Mouse (Mus musculus) embryonic facial prominence, embryonic 11.5 days (tissue): ENCODE data around the gene Gm8020. TPM values are rescaled to one million over a fixed set of nuclear protein-coding genes. Genes with fewer than 3 reads are reported as not detected.
A peak's percentile ranks its signal among the peaks of the same experiment; 100 is the strongest.
"Not testable (repeated sequence)": the region's sequence is repeated elsewhere in the genome, so short reads cannot be mapped to it uniquely, and the experiment has no call there.

ENCODE experiments used
- ATAC-seq: fragments of 200-750 bp; cut with Nextera tagmentation; replicated peaks from 2 replicates; pipeline ENCODE4 v1.8.0; 2017; ENCODE audit warnings: low read depth; ENCODE audit not compliant: insufficient number of reproducible peaks, low FRiP score, low TSS enrichment
- DNase-seq: peaks from one replicate; pipeline ENCODE4 v3.0.0-alpha.2; 2015; ENCODE audit warnings: low spot score
- H3K27ac ChIP-seq: fragments of 300-500 bp; sonication (generic); replicated peaks from 2 replicates; pipeline ENCODE4 v1.5.1; 2014; ENCODE audit warnings: mild to moderate bottlenecking, low read depth, low read length, control low read depth
- H3K27me3 ChIP-seq: fragments of 300-500 bp; sonication (generic); 2 replicates; pipeline ENCODE4 v1.6.1; 2014; ENCODE audit warnings: mild to moderate bottlenecking, low read length, moderate library complexity, mixed read lengths; ENCODE audit not compliant: control insufficient read depth, insufficient read depth
- H3K36me3 ChIP-seq: fragments of 300-500 bp; sonication (generic); replicated peaks from 2 replicates; pipeline ENCODE4 v1.6.1; 2014; ENCODE audit warnings: low read depth, mild to moderate bottlenecking, low read length, moderate library complexity, mixed read lengths; ENCODE audit not compliant: control insufficient read depth, insufficient read depth
- H3K4me1 ChIP-seq: fragments of 300-500 bp; sonication (generic); 2 replicates; pipeline ENCODE4 v1.6.1; 2014; ENCODE audit warnings: low read length, mixed read lengths; ENCODE audit not compliant: control insufficient read depth, insufficient read depth
- H3K4me2 ChIP-seq: fragments of 300-500 bp; sonication (generic); 2 replicates; pipeline ENCODE4 v1.6.1; 2014; ENCODE audit warnings: low read depth, mild to moderate bottlenecking, control low read depth, low read length, moderate library complexity
- H3K4me3 ChIP-seq: fragments of 300-500 bp; sonication (generic); 2 replicates; pipeline ENCODE4 v1.5.1; 2014; ENCODE audit warnings: low read depth, low read length, control low read depth
- H3K9ac ChIP-seq: fragments of 300-500 bp; sonication (generic); replicated peaks from 2 replicates; pipeline ENCODE4 v1.6.1; 2014; ENCODE audit warnings: mild to moderate bottlenecking, control low read depth, low read length
- H3K9me3 ChIP-seq: fragments of 300-500 bp; sonication (generic); replicated peaks from 2 replicates; pipeline ENCODE4 v1.6.1; 2016; ENCODE audit warnings: mild to moderate bottlenecking, low read length, inconsistent platforms, mixed read lengths; ENCODE audit not compliant: control insufficient read depth
- WGBS: fragments of 180-500 bp; shearing (Covaris S2); extraction: QIAGEN DNeasy Blood & Tissue Kit; methylation state at CpG from one replicate; pipeline ENCODE4 v1.1.7; 2014; 5-methylcytosine and 5-hydroxymethylcytosine counted together
- polyA plus RNA-seq: library from polyadenylated mRNA; unstranded; fragments of >200 nt; fragmentation: Nextera tagmentation; extraction: Ambion mirVana; gene quantifications from 2 replicates; pipeline ENCODE4 v1.2.1, GENCODE M21; 2014

Gm8020 gene
- polyA plus RNA-seq: not detected in 2 replicates

DNA sequence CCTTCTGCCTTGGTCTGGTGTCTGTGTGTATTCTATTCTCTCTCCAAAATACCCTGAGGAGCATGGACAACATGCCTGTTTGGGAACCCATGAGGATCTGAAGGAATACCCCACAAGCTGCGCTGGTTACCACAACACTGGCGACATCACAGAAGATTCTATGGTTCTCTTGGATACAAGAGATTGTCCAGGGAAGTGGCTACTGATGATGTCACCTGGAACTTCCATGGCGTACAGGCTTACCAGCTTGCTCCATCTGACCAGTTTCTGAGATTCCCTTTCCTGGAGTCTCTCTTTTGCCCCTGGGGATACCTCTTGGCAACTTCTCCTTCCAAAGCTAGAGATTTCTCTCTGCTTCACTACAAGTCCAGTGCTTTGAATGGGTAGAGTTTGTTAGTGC, at the start of gene Gm8020:
TSS of gene Gm8020 (minus strand) at position 101 of the 400 bp plus-strand sequence.
- WGBS: 100% methylated on average over 1 of the region's 3 CpGs
- H3K27me3 ChIP-seq, H3K4me1 ChIP-seq, H3K36me3 ChIP-seq, H3K4me2 ChIP-seq, ATAC-seq, H3K9ac ChIP-seq, H3K9me3 ChIP-seq, H3K27ac ChIP-seq, H3K4me3 ChIP-seq, DNase-seq: not testable (repeated sequence)

DNA sequence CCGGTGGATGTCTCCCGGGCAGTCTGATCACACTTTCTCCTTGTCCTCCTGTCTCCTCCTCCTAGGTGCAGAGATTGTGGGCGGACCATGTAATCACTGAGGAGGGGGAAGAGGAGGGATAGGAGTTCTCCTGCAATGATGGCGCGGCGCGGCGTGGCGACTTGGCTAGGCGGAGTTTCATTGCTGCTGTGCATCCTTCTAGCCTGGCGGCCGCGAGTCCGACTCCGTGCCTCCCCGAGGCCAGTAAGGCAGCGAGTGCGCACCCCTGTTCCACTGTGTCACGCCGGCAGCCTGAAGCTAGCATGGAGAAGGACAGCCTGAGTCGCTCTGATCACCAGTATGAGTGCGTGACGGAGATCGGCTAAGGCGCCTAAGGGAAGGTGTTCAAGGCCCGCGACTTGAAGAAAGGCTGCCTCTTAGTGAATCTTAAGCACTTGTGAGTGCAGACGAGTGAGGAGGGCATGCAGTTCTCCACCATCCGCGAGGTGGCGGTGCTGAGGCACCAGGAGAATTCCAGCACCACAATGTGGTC, 41.1 kb upstream of the Gm8020 start:
- WGBS: 13% methylated on average over 25 of the region's 31 CpGs
- not testable (repeated sequence) for H3K4me3 ChIP-seq, H3K4me1 ChIP-seq, H3K27me3 ChIP-seq, H3K27ac ChIP-seq, H3K4me2 ChIP-seq, DNase-seq, H3K9me3 ChIP-seq, H3K9ac ChIP-seq, H3K36me3 ChIP-seq
- peak; percentile 56 for ATAC-seq

DNA sequence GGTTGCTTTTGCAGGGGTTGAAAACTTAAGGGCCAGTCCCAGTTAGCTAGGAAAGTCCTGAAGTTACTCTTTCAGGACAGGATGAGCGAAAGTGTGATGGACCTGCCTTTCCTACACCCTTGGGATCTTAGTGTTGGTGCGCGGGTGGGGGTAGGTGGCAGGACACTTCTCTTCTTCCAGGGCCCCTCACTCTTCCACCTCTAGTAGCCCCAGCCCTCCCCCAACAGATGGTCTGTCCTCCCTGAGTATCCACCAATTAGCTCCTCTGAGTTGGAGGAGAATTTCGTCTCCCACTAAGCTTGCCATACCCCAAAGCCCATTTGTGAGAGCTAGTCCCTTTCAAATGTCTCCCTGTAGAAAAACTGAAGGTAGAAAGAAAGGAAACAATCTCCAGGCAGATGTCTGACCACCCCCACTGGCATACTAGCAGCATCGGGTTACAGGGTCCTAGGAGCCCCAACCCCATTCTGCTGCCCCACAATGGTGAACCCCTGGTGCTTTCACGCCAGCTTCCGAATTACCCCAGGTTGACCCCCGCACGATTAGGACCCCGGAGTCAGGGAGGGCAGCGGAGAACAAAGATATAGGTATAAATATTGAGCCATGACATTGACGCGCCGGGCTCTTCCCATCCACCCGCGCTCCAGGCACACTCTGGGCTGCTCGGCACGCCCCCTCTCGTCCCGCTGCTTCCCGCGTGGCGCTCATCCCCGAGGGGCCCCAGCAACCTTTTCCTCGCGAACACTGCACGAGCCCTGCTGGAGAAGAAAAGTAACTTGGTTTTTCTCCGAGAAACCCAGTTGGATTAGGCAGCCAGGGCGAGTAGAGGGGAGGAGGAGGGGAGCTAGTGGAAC, 40.4 kb upstream of the Gm8020 start:
- H3K9ac ChIP-seq, H3K9me3 ChIP-seq, H3K4me2 ChIP-seq, H3K36me3 ChIP-seq, H3K4me1 ChIP-seq, DNase-seq, H3K4me3 ChIP-seq, H3K27ac ChIP-seq, H3K27me3 ChIP-seq: not testable (repeated sequence)
- ATAC-seq: peak; percentile 76
- WGBS: 25% methylated on average over 18 of the region's 29 CpGs

DNA sequence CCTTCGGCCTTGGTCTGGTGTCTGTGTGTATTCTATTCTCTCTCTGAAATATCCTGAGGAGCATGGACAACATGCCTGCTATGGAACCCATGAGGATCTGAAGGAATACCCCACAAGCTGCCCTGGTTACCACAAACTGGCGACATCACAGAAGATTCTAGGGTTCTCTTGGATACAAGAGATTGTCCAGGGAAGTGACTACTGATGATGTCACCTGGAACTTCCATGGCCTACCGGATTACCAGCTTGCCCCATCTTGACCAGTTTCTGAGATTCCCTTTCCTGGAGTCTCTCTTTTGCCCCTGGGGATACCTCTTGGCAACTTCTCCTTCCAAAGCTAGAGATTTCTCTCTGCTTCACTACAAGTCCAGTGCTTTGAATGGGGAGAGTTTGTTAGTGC, 22.0 kb upstream of the Gm8020 start, which contains the start of gene Gm8024:
TSS of gene Gm8024 (minus strand) at position 101 of the 400 bp plus-strand sequence.
- not testable (repeated sequence) for H3K36me3 ChIP-seq, H3K9ac ChIP-seq, H3K4me2 ChIP-seq, H3K9me3 ChIP-seq, H3K27me3 ChIP-seq, DNase-seq, ATAC-seq, H3K4me1 ChIP-seq, H3K4me3 ChIP-seq, H3K27ac ChIP-seq
- WGBS: 100% methylated on average over 1 of the region's 3 CpGs

DNA sequence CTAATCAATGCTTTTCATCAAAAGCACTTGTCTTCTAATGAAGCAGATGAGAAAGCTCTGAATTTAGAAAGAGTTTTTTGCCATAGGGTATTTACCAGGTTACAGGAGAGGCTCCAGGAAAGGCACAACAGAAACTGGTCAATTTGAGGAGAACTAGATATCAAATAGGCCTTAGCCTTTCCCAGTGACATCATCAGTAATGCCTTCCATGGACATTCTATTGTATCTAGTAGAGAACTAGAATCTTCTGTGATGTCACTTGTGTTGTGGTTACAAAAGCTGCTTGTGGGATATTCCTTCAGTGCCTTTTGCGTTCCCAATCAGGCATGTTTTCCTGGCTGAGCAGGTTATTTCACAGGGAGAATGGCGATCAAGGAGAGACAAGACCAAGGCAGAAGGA, 38.6 kb downstream of the Gm8020 start, which contains the start of gene Gm8011:
TSS of gene Gm8011 (plus strand) at position 301 of the 400 bp plus-strand sequence.
- not testable (repeated sequence) for ATAC-seq, DNase-seq, H3K27me3 ChIP-seq, H3K36me3 ChIP-seq, H3K9me3 ChIP-seq, H3K27ac ChIP-seq, H3K9ac ChIP-seq, H3K4me1 ChIP-seq, H3K4me2 ChIP-seq, H3K4me3 ChIP-seq
- WGBS: 53% methylated on average over 2 of the region's 2 CpGs

Other genes with a start within 250 kb of the Gm8020 start
- not detected in 2 replicates for gene Gm17026, start 242.3 kb downstream of the Gm8020 start, polyA plus RNA-seq
- gene Gm9611, start 205.0 kb downstream of the Gm8020 start, polyA plus RNA-seq: not detected in 2 replicates
- not detected in 2 replicates for gene Gm7995, start 192.1 kb downstream of the Gm8020 start, polyA plus RNA-seq
- not detected in 2 replicates for gene Gm8005, start 62.7 kb downstream of the Gm8020 start, polyA plus RNA-seq
- not detected in 2 replicates for gene Gm8011, start 38.5 kb downstream of the Gm8020 start, polyA plus RNA-seq
- gene Gm8024, start 21.9 kb upstream of the Gm8020 start, polyA plus RNA-seq: not detected in 2 replicates
- not detected in 2 replicates for gene Gm17124, start 97.5 kb upstream of the Gm8020 start, polyA plus RNA-seq
- gene Gm3633, start 139.6 kb upstream of the Gm8020 start, polyA plus RNA-seq: not detected in 2 replicates
- gene Gm10378, start 153.6 kb upstream of the Gm8020 start, polyA plus RNA-seq: not detected in 2 replicates